Mouse (Mus musculus): Measurements from ENCODE around the gene Surf2.

GRCm38 (mm10) chr2:26913416-26914147 is 2.6 kb upstream of the Surf2 start:
- TF ChIP-seq CTCF (IDR thresholded peaks at IDR 0.05; ENCODE audit: extremely low read depth, insufficient read length, insufficient replicate concordance, low read depth, low read length) (no peak), POLR2A (IDR thresholded peaks at IDR 0.05; ENCODE audit: low read depth, low read length) (no peak)

All from small intestine, adult 2 months (tissue).